Mouse (Mus musculus) forebrain, embryonic 13.5 days (tissue): ENCODE data around the gene Pnliprp1. TPM values are rescaled to one million over a fixed set of nuclear protein-coding genes. Genes with fewer than 3 reads are reported as not detected.

Source experiments
- ATAC-seq: fragments of 200-750 bp; cut with Nextera tagmentation; 2 replicates; pipeline ENCODE4 v1.8.0; 2017
- H3K27ac ChIP-seq: fragments of 300-500 bp; sonication (generic); 2 replicates; pipeline ENCODE4 v1.5.1; 2015; ENCODE audit warnings: inconsistent platforms, mild to moderate bottlenecking, moderate library complexity
- H3K27me3 ChIP-seq: fragments of 300-500 bp; sonication (generic); 2 replicates; pipeline ENCODE4 v1.6.1; 2015; ENCODE audit warnings: mild to moderate bottlenecking, inconsistent platforms
- H3K36me3 ChIP-seq: fragments of 300-500 bp; sonication (generic); 2 replicates; pipeline ENCODE4 v1.6.1; 2015; ENCODE audit warnings: mild to moderate bottlenecking, inconsistent platforms; ENCODE audit not compliant: poor library complexity, severe bottlenecking
- H3K4me1 ChIP-seq: fragments of 300-500 bp; sonication (generic); 2 replicates; pipeline ENCODE4 v1.6.1; 2015; ENCODE audit warnings: inconsistent platforms
- H3K4me2 ChIP-seq: fragments of 300-500 bp; sonication (generic); 2 replicates; pipeline ENCODE4 v1.6.1; 2015; ENCODE audit warnings: inconsistent platforms, mild to moderate bottlenecking, moderate library complexity
- H3K4me3 ChIP-seq: fragments of 300-500 bp; sonication (generic); 2 replicates; pipeline ENCODE4 v1.5.1; 2015; ENCODE audit warnings: mild to moderate bottlenecking, inconsistent platforms
- H3K9ac ChIP-seq: fragments of 300-500 bp; sonication (generic); 2 replicates; pipeline ENCODE4 v1.6.1; 2015; ENCODE audit warnings: mild to moderate bottlenecking, inconsistent platforms
- H3K9me3 ChIP-seq: fragments of 300-500 bp; sonication (generic); replicated peaks from 2 replicates; pipeline ENCODE4 v1.6.1; 2016; ENCODE audit warnings: inconsistent platforms
- WGBS: fragments of 180-500 bp; shearing (Covaris S2); methylation state at CpG from one replicate; pipeline ENCODE4 v1.1.7; 2015; 5-methylcytosine and 5-hydroxymethylcytosine counted together
- polyA plus RNA-seq: library from polyadenylated mRNA; unstranded; fragments of >200 nt; fragmentation: Nextera tagmentation; extraction: Ambion mirVana; gene quantifications from 2 replicates; pipeline ENCODE4 v1.2.1, GENCODE M21; 2015

The Pnliprp1 gene
- polyA plus RNA-seq, result 0.71 and 7.2 TPM in 2 replicates

- Histone ChIP-seq H3K4me1 (no peaks in the 10 kb centered on the region), H3K9ac (no peak within 1 kb of the TSS), H3K4me3 (no peak within 1 kb of the TSS), H3K27ac (no peak within 1 kb of the TSS), H3K4me2 (no peak within 1 kb of the TSS), H3K36me3 (no peaks in the 10 kb centered on the region), H3K27me3 (no peaks in the 10 kb centered on the region), H3K9me3 (peaks cover 2% of the 10 kb centered on the region; the same call in 1 of the 2 replicates)
- ATAC-seq, result peak; percentile 51; the same call in 1 of the 2 replicates
- 59% methylated on average over 5 of the region's 5 CpGs for WGBS
Measured at GRCm38 (mm10) chr19:58728445-58729031, at the start of gene Pnliprp1. Pnliprp1 (plus strand) TSS chr19:58728887.

GRCm38 (mm10) chr19:58688933-58689332, 39.8 kb upstream of the Pnliprp1 start:
- no peak for ATAC-seq
- Histone ChIP-seq H3K9me3 (no peaks in the 10 kb centered on the region), H3K9ac (no peak overlapping the region), H3K27ac (no peak overlapping the region), H3K4me2 (no peak overlapping the region), H3K4me1 (0 out of 2 replicates have a peak, but pooled peaks cover 3% of the 10 kb centered on the region), H3K4me3 (no peak overlapping the region), H3K27me3 (no peaks in the 10 kb centered on the region), H3K36me3 (no peaks in the 10 kb centered on the region)
- 98% methylated on average over 1 of the region's 1 CpGs for WGBS

GRCm38 (mm10) chr19:58695314-58695713, 33.4 kb upstream of the Pnliprp1 start:
- 0 out of 2 replicates have a peak, but pooled peaks cover 3% of the 10 kb centered on the region for H3K4me1 ChIP-seq
- H3K4me3 ChIP-seq, result no peak overlapping the region
- H3K27ac ChIP-seq, result no peak overlapping the region
- ATAC-seq, result no peak
- no peaks in the 10 kb centered on the region for H3K9me3 ChIP-seq
- WGBS, result 94% methylated on average over 3 of the region's 3 CpGs
- H3K27me3 ChIP-seq, result no peaks in the 10 kb centered on the region
- H3K36me3 ChIP-seq, result no peaks in the 10 kb centered on the region
- H3K9ac ChIP-seq, result no peak overlapping the region
- no peak overlapping the region for H3K4me2 ChIP-seq

- no peak overlapping the region for H3K27ac ChIP-seq
- H3K4me1 ChIP-seq, result 0 out of 2 replicates have a peak, but pooled peaks cover 3% of the 10 kb centered on the region
- H3K4me2 ChIP-seq, result no peak overlapping the region
- no peaks in the 10 kb centered on the region for H3K27me3 ChIP-seq
- H3K36me3 ChIP-seq, result no peaks in the 10 kb centered on the region
- no peaks in the 10 kb centered on the region for H3K9me3 ChIP-seq
- no peak for ATAC-seq
- H3K9ac ChIP-seq, result no peak overlapping the region
- H3K4me3 ChIP-seq, result no peak overlapping the region
- WGBS, result 88% methylated on average over 2 of the region's 2 CpGs
Measured at GRCm38 (mm10) chr19:58696235-58696634, 32.5 kb upstream of the Pnliprp1 start.

- H3K27me3 ChIP-seq, result no peaks in the 10 kb centered on the region
- no peaks in the 10 kb centered on the region for H3K4me1 ChIP-seq
- no peak overlapping the region for H3K27ac ChIP-seq
- H3K36me3 ChIP-seq, result no peaks in the 10 kb centered on the region
- H3K9ac ChIP-seq, result no peak overlapping the region
- no peak overlapping the region for H3K4me2 ChIP-seq
- no peaks in the 10 kb centered on the region for H3K9me3 ChIP-seq
- H3K4me3 ChIP-seq, result no peak overlapping the region
- 84% methylated on average over 4 of the region's 4 CpGs for WGBS
- no peak for ATAC-seq
Measured at GRCm38 (mm10) chr19:58704556-58704955, 24.1 kb upstream of the Pnliprp1 start.

GRCm38 (mm10) chr19:58708611-58709010, 20.1 kb upstream of the Pnliprp1 start:
- Histone ChIP-seq H3K4me3 (no peak overlapping the region), H3K4me1 (no peaks in the 10 kb centered on the region), H3K9me3 (no peaks in the 10 kb centered on the region), H3K27ac (no peak overlapping the region), H3K4me2 (no peak overlapping the region), H3K27me3 (no peaks in the 10 kb centered on the region), H3K36me3 (no peaks in the 10 kb centered on the region), H3K9ac (no peak overlapping the region)
- no peak for ATAC-seq
- 62% methylated on average over 3 of the region's 3 CpGs for WGBS

- Histone ChIP-seq H3K4me1 (no peaks in the 10 kb centered on the region), H3K36me3 (no peaks in the 10 kb centered on the region), H3K9ac (no peak overlapping the region), H3K4me2 (no peak overlapping the region), H3K27ac (no peak overlapping the region), H3K9me3 (no peaks in the 10 kb centered on the region), H3K27me3 (no peaks in the 10 kb centered on the region), H3K4me3 (no peak overlapping the region)
- WGBS, result 84% methylated on average over 4 of the region's 4 CpGs
- ATAC-seq, result no peak
Measured at GRCm38 (mm10) chr19:58717925-58718324, 10.8 kb upstream of the Pnliprp1 start.

GRCm38 (mm10) chr19:58720439-58720838, 8.2 kb upstream of the Pnliprp1 start:
- Histone ChIP-seq H3K4me2 (no peak overlapping the region), H3K9me3 (peaks cover under 1% of the 10 kb centered on the region; the same call in 1 of the 2 replicates), H3K9ac (no peak overlapping the region), H3K4me1 (no peaks in the 10 kb centered on the region), H3K27me3 (no peaks in the 10 kb centered on the region), H3K4me3 (no peak overlapping the region), H3K27ac (no peak overlapping the region), H3K36me3 (no peaks in the 10 kb centered on the region)
- no peak for ATAC-seq

GRCm38 (mm10) chr19:58726551-58726950, 2.1 kb upstream of the Pnliprp1 start:
- no peak overlapping the region for H3K27ac ChIP-seq
- no peak for ATAC-seq
- H3K27me3 ChIP-seq, result no peaks in the 10 kb centered on the region
- H3K4me3 ChIP-seq, result no peak overlapping the region
- H3K36me3 ChIP-seq, result no peaks in the 10 kb centered on the region
- no peak overlapping the region for H3K4me2 ChIP-seq
- WGBS, result 95% methylated on average over 5 of the region's 5 CpGs
- peaks cover 2% of the 10 kb centered on the region; the same call in 1 of the 2 replicates for H3K9me3 ChIP-seq
- no peaks in the 10 kb centered on the region for H3K4me1 ChIP-seq
- H3K9ac ChIP-seq, result no peak overlapping the region

GRCm38 (mm10) chr19:58727756-58728155, 931 bp upstream of the Pnliprp1 start:
- WGBS, result 91% methylated on average over 5 of the region's 5 CpGs
- Histone ChIP-seq H3K4me3 (no peak overlapping the region), H3K27ac (no peak overlapping the region)

GRCm38 (mm10) chr19:58733216-58733615, 4.5 kb downstream of the Pnliprp1 start:
- Histone ChIP-seq H3K27me3 (no peaks in the 10 kb centered on the region), H3K4me3 (no peak overlapping the region), H3K27ac (no peak overlapping the region), H3K4me1 (no peaks in the 10 kb centered on the region), H3K4me2 (no peak overlapping the region), H3K36me3 (no peaks in the 10 kb centered on the region), H3K9me3 (no peaks in the 10 kb centered on the region), H3K9ac (no peak overlapping the region)
- WGBS, result 84% methylated on average over 6 of the region's 6 CpGs
- no peak for ATAC-seq

More at GRCm38 (mm10) chr19:58727756-58728155, 931 bp upstream of the Pnliprp1 start:
- no peak overlapping the region for H3K9ac ChIP-seq
- H3K4me2 ChIP-seq, result no peak overlapping the region
- no peak for ATAC-seq
- no peaks in the 10 kb centered on the region for H3K27me3 ChIP-seq
- peaks cover 2% of the 10 kb centered on the region; the same call in 1 of the 2 replicates for H3K9me3 ChIP-seq
- H3K4me1 ChIP-seq, result no peaks in the 10 kb centered on the region
- H3K36me3 ChIP-seq, result no peaks in the 10 kb centered on the region

GRCm38 (mm10) chr19:58738111-58738510, 9.4 kb downstream of the Pnliprp1 start:
- Histone ChIP-seq H3K4me2 (no peak overlapping the region), H3K4me1 (peaks cover 5% of the 10 kb centered on the region), H3K4me3 (no peak overlapping the region), H3K9me3 (no peaks in the 10 kb centered on the region), H3K36me3 (no peaks in the 10 kb centered on the region), H3K27me3 (no peaks in the 10 kb centered on the region), H3K9ac (no peak overlapping the region), H3K27ac (no peak overlapping the region)
- ATAC-seq, result no peak
- WGBS, result 88% methylated on average over 4 of the region's 4 CpGs

- no peak for ATAC-seq
- Histone ChIP-seq H3K27me3 (no peaks in the 10 kb centered on the region), H3K9ac (no peak overlapping the region), H3K4me3 (no peak overlapping the region), H3K27ac (no peak overlapping the region), H3K4me1 (peaks cover 5% of the 10 kb centered on the region), H3K36me3 (no peaks in the 10 kb centered on the region), H3K4me2 (no peak overlapping the region), H3K9me3 (no peaks in the 10 kb centered on the region)
- 49% methylated on average over 6 of the region's 6 CpGs for WGBS
Measured at GRCm38 (mm10) chr19:58741036-58741435, 12.3 kb downstream of the Pnliprp1 start.
